Mouse (Mus musculus) stomach, embryonic 16.5 days (tissue): ENCODE data around the gene Clca2. TPM values are rescaled to one million over a fixed set of nuclear protein-coding genes. Genes with fewer than 3 reads are reported as not detected.

Source experiments
- ATAC-seq: fragments of 200-750 bp; cut with Nextera tagmentation; 2 replicates; pipeline ENCODE4 v1.8.0; 2017; ENCODE audit warnings: moderate number of reproducible peaks, moderate TSS enrichment; ENCODE audit not compliant: insufficient read depth, low FRiP score
- H3K27ac ChIP-seq: fragments of 300-500 bp; sonication (generic); 2 replicates; pipeline ENCODE4 v1.5.1; 2014; ENCODE audit warnings: low read length
- H3K27me3 ChIP-seq: fragments of 300-500 bp; sonication (generic); 2 replicates; pipeline ENCODE4 v1.6.1; 2014; ENCODE audit warnings: low read length, control low read depth, mixed read lengths; ENCODE audit not compliant: control insufficient read depth, insufficient read depth
- H3K36me3 ChIP-seq: fragments of 300-500 bp; sonication (generic); 2 replicates; pipeline ENCODE4 v1.6.1; 2014; ENCODE audit warnings: low read length; ENCODE audit not compliant: control insufficient read depth, insufficient read depth
- H3K4me1 ChIP-seq: fragments of 300-500 bp; sonication (generic); 2 replicates; pipeline ENCODE4 v1.6.1; 2014; ENCODE audit warnings: low read length, control low read depth, mixed read lengths; ENCODE audit not compliant: control insufficient read depth, insufficient read depth
- H3K4me2 ChIP-seq: fragments of 300-500 bp; sonication (generic); 2 replicates; pipeline ENCODE4 v1.6.1; 2014; ENCODE audit warnings: low read depth, low read length, mixed read lengths
- H3K4me3 ChIP-seq: fragments of 300-500 bp; sonication (generic); replicated peaks from 2 replicates; pipeline ENCODE4 v1.5.1; 2014; ENCODE audit warnings: mild to moderate bottlenecking, low read length
- H3K9ac ChIP-seq: fragments of 300-500 bp; sonication (generic); 2 replicates; pipeline ENCODE4 v1.6.1; 2014; ENCODE audit warnings: low read length
- H3K9me3 ChIP-seq: fragments of 300-500 bp; sonication (generic); replicated peaks from 2 replicates; pipeline ENCODE4 v1.6.1; 2016; ENCODE audit warnings: low read length, control low read depth; ENCODE audit not compliant: control insufficient read depth
- WGBS: fragments of 180-500 bp; shearing (Covaris S2); extraction: QIAGEN DNeasy Blood & Tissue Kit; methylation state at CpG from one replicate; pipeline ENCODE4 v1.1.7; 2014; 5-methylcytosine and 5-hydroxymethylcytosine counted together
- polyA plus RNA-seq: library from polyadenylated mRNA; unstranded; fragments of >200 nt; fragmentation: Nextera tagmentation; extraction: Ambion mirVana; gene quantifications from 2 replicates; pipeline ENCODE4 v1.2.1, GENCODE M21; 2015

The Clca2 gene
- 2.2 and 2.3 TPM in 2 replicates for polyA plus RNA-seq

DNA sequence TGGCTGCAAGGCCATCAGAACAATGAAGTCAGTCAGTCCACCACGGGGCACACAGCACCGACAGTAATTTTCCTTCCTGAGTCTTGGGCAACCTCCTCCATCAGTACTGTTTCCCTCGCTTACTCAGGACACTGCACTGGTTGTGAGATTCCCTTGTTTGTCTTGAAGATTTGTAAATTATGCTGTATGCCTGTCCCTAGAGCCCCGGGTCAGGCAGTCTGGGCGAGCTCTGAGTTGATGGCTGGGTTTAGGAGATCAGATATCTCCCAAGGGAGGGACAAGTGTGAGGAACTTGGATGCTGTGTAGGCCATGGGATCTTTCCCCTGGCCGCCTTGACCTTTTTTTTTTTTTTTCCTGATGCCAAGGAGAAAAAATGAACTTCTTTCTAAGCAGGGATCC, at the start of gene Clca2:
Gene Clca2 (minus strand): TSS at position 153 of the 400 bp plus-strand sequence.
- H3K36me3 ChIP-seq = no peaks in the 10 kb centered on the region
- 63% methylated on average over 6 of the region's 6 CpGs for WGBS
- no peaks in the 10 kb centered on the region for H3K27me3 ChIP-seq
- H3K27ac ChIP-seq = peak within 1 kb of the TSS; percentile 56
- no peaks in the 10 kb centered on the region for H3K9me3 ChIP-seq
- H3K4me2 ChIP-seq = no peak within 1 kb of the TSS
- ATAC-seq = no peak
- H3K4me1 ChIP-seq = peaks cover 6% of the 10 kb centered on the region; the same call in 1 of the 2 replicates
- H3K9ac ChIP-seq = no peak within 1 kb of the TSS
- no peak within 1 kb of the TSS for H3K4me3 ChIP-seq

DNA sequence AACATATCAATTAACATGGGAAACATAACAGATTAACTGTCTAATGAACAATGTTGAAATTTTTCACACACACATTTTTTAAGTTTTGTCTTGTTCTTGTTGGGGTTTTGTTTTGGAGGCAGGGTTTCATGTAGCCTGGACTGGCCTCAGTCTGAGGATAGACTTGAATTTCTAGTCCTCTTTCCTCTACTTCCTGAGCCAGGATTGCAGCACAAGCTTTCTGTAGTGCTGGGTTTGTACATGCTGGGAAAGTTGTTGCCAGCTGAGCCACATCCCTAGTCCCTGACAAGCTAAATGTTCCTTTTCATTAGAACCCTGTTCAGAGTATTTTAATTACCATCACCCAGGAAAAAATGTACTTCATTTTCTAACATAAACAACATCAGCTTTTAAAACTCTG, 48.7 kb upstream of the Clca2 start:
- no peak overlapping the region for H3K4me3 ChIP-seq
- ATAC-seq = no peak
- no peaks in the 10 kb centered on the region for H3K27me3 ChIP-seq
- H3K9me3 ChIP-seq = no peaks in the 10 kb centered on the region
- H3K9ac ChIP-seq = no peak overlapping the region
- H3K4me1 ChIP-seq = peaks cover 3% of the 10 kb centered on the region; the same call in 1 of the 2 replicates
- H3K4me2 ChIP-seq = no peak overlapping the region
- H3K36me3 ChIP-seq = no peaks in the 10 kb centered on the region
- no peak overlapping the region for H3K27ac ChIP-seq

DNA sequence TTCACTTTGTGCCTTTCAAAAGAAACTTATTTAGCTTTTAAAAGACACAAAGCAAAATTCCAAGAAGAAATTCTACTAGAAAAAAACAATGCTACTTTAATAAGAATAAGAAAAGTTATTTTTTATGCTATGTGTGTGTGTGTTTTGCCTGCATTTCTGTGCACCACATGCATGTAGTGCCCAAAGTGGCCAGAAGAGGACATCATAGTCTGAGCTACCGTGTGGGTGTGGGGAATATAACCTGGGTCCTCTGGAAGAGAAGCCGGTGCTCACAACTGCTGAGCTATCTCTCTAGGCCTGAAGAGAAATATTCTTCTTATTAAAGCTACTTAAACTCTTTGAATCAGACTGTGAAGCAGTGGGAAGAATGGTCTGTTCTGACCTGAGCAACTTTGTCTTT, 48.2 kb upstream of the Clca2 start:
- no peaks in the 10 kb centered on the region for H3K27me3 ChIP-seq
- H3K4me3 ChIP-seq = no peak overlapping the region
- 79% methylated on average over 2 of the region's 2 CpGs for WGBS
- H3K27ac ChIP-seq = no peak overlapping the region
- H3K4me2 ChIP-seq = no peak overlapping the region
- no peak for ATAC-seq
- H3K9me3 ChIP-seq = no peaks in the 10 kb centered on the region
- H3K4me1 ChIP-seq = peaks cover 3% of the 10 kb centered on the region; the same call in 1 of the 2 replicates
- H3K36me3 ChIP-seq = no peaks in the 10 kb centered on the region
- H3K9ac ChIP-seq = no peak overlapping the region

DNA sequence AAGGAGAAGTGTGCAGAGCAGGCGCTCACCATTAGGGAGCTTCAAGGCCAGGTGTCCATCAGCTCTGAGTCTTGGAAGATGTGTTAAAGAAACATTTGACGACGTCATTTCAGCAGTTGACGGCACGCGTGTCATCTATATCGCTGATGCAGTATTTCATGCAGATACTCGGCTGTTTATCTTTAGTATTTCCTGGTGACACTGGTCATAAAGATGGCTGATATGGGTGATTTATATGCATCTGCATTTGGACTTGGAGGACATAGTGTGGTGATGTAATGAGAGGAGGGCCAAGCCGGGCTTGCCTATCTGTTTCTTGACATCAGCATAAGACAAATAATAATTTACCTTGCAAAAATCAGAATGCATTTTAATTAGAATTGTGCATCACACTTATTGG, 47.6 kb upstream of the Clca2 start:
- Histone ChIP-seq H3K36me3 (no peaks in the 10 kb centered on the region), H3K9me3 (no peaks in the 10 kb centered on the region), H3K27ac (no peak overlapping the region), H3K4me1 (no peaks in the 10 kb centered on the region), H3K4me3 (no peak overlapping the region), H3K9ac (no peak overlapping the region), H3K27me3 (no peaks in the 10 kb centered on the region), H3K4me2 (no peak overlapping the region)
- no peak for ATAC-seq
- 88% methylated on average over 9 of the region's 9 CpGs for WGBS

DNA sequence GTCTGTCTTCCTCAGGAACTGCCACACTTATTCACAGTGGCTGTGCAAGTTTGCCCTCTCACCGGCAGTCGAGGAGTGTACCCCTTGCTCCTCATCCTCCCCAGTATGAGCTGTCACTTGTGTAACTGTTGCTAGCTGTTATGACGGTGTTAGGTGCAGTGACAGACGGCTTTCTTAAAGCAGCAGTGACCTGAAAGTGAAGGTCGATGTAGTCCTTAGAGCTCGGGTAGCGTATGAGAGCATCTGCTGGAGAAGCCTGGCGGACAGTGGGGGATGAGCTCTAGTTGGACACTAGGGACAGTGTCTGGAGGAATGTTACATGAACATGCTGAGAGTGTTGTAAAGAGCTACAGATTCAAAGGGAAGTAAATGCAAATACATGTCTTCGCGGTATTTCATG, 44.6 kb upstream of the Clca2 start:
- no peak for ATAC-seq
- H3K9me3 ChIP-seq = no peaks in the 10 kb centered on the region
- no peak overlapping the region for H3K4me3 ChIP-seq
- H3K9ac ChIP-seq = no peak overlapping the region
- no peak overlapping the region for H3K27ac ChIP-seq
- H3K36me3 ChIP-seq = no peaks in the 10 kb centered on the region
- no peaks in the 10 kb centered on the region for H3K27me3 ChIP-seq
- no peaks in the 10 kb centered on the region for H3K4me1 ChIP-seq
- H3K4me2 ChIP-seq = no peak overlapping the region
- 86% methylated on average over 10 of the region's 10 CpGs for WGBS

DNA sequence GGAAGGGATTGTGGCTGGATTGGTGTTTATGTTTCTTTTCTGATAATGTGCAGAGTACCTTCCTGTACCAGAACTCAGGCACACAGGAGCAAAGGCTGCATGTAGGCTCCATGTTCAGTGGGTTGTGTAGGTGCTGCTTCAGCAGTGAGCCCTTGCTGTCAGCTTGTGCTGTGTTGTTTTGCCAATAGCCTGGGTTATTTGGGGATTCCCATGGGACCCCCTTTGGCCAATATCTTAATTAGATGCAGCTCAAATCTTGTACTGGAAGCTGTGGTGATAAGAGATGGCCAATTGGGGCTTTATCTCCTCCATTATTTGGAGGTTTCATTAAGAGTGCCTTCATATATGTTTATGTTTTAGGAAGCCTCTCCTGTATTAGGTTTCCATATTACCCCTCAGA, 43.7 kb upstream of the Clca2 start:
- H3K9ac ChIP-seq = no peak overlapping the region
- no peaks in the 10 kb centered on the region for H3K4me1 ChIP-seq
- H3K4me3 ChIP-seq = no peak overlapping the region
- ATAC-seq = no peak
- H3K36me3 ChIP-seq = no peaks in the 10 kb centered on the region
- no peaks in the 10 kb centered on the region for H3K27me3 ChIP-seq
- H3K9me3 ChIP-seq = no peaks in the 10 kb centered on the region
- no peak overlapping the region for H3K27ac ChIP-seq
- H3K4me2 ChIP-seq = no peak overlapping the region

DNA sequence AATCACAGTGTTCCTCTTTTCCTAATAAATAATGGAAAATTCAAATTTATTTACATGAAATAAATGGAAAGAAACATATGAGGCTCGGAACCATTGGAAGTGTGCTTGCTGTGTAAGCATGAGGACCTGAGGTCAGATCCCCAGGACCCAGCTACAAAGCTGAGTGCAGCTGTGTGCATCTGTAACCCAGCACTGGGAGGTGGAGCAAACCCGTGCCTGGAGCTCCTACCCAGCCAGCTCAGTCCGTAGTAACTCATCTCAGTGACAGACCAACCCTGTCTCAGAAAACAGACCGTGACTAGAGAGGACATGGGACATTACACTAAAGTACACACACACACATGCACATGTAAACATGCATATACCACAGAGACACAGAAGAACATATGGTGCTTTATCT, 41.0 kb upstream of the Clca2 start:
- Histone ChIP-seq H3K4me3 (no peak overlapping the region), H3K36me3 (no peaks in the 10 kb centered on the region), H3K4me2 (no peak overlapping the region), H3K27me3 (no peaks in the 10 kb centered on the region), H3K9me3 (no peaks in the 10 kb centered on the region), H3K9ac (no peak overlapping the region), H3K27ac (no peak overlapping the region), H3K4me1 (no peaks in the 10 kb centered on the region)
- WGBS = 64% methylated on average over 4 of the region's 4 CpGs
- ATAC-seq = peak; percentile 56; the same call in 1 of the 2 replicates

DNA sequence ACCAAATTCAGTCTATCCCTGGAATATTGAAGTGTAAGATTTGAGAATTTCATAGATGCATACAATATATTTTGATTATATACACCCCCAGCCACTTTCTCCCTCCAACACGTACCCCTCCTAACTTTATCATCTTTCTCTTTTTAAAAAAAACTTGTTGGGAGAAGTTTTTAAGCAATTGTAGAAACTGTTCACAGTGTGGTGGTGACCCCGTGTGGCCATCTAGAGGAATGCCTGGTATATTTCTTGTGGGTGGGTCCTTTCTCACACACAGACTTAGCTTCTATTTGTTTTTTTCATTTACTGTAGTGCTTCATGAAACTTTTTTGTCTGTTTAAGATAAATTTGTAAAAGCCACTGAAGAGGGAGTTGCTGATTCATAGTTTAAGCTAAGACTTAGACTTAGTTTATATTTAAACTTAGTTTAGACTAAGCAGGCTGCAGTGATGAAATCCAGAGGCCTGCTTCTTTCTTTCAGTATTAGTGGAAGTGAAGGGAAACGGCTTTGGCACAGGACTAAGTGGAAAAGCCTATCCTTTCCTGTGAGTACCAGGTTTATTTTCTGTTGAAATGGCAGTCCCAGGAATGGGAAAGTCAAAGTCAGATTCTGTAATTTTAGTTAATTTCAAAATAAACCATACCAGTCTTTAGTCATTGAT, 32.1 kb upstream of the Clca2 start:
- Histone ChIP-seq H3K27ac (no peak overlapping the region), H3K4me2 (no peak overlapping the region), H3K4me1 (0 out of 2 replicates have a peak, but pooled peaks cover 3% of the 10 kb centered on the region), H3K4me3 (no peak overlapping the region), H3K27me3 (no peaks in the 10 kb centered on the region), H3K9ac (no peak overlapping the region), H3K36me3 (no peaks in the 10 kb centered on the region), H3K9me3 (no peaks in the 10 kb centered on the region)
- peak; percentile 75; the same call in 1 of the 2 replicates for ATAC-seq
- 13% methylated on average over 3 of the region's 3 CpGs for WGBS

DNA sequence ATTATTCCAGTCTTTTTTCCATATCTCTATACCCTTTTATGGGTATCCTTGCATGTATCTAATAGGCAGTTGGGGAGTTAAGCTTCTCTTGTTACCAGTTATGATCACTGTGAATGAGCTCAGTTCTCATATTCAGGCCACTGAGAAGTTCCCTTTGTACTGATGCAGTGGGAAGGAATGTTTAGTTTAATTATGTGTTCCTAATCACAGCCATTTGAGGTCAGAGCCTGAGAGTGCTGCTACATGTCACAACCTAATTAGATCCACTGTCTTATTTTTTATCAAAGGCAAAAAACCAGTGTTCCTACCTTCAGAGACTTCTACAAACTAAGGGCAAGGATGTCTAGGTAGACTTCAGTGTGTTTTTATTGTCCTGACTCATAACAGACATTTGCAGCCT, 30.1 kb upstream of the Clca2 start:
- no peak overlapping the region for H3K27ac ChIP-seq
- no peak overlapping the region for H3K4me2 ChIP-seq
- no peak for ATAC-seq
- no peak overlapping the region for H3K9ac ChIP-seq
- no peaks in the 10 kb centered on the region for H3K36me3 ChIP-seq
- no peak overlapping the region for H3K4me3 ChIP-seq
- 0 out of 2 replicates have a peak, but pooled peaks cover 3% of the 10 kb centered on the region for H3K4me1 ChIP-seq
- no peaks in the 10 kb centered on the region for H3K9me3 ChIP-seq
- no peaks in the 10 kb centered on the region for H3K27me3 ChIP-seq
